Mouse (Mus musculus) embryo, embryonic 10 days (tissue): ENCODE data around the gene Pitpnm2.
A peak's percentile ranks its signal among the peaks of the same experiment; 100 is the strongest.

Experiments used
- DNase-seq: peaks from one replicate; pipeline ENCODE4 v3.0.0-alpha.2; 2015; ENCODE audit warnings: low spot score

The Pitpnm2 gene

GRCm38 (mm10) chr5:124093120-124093794, 156.3 kb downstream of the Pitpnm2 start:
- DNase-seq, result no peak

GRCm38 (mm10) chr5:124091951-124092406, 157.6 kb downstream of the Pitpnm2 start:
- DNase-seq, result no peak

GRCm38 (mm10) chr5:124089868-124090267, 159.7 kb downstream of the Pitpnm2 start:
- no peak for DNase-seq

- DNase-seq, result no peak
Measured at GRCm38 (mm10) chr5:124086876-124087275, 162.7 kb downstream of the Pitpnm2 start.

- DNase-seq, result no peak
Measured at GRCm38 (mm10) chr5:124085513-124085912, 164.0 kb downstream of the Pitpnm2 start.

GRCm38 (mm10) chr5:124084588-124085173, 164.9 kb downstream of the Pitpnm2 start:
- DNase-seq, result peak; percentile 90

GRCm38 (mm10) chr5:124083850-124084587, 165.5 kb downstream of the Pitpnm2 start:
- DNase-seq, result no peak

GRCm38 (mm10) chr5:124082941-124083688, 166.4 kb downstream of the Pitpnm2 start:
- DNase-seq, result no peak

GRCm38 (mm10) chr5:124082447-124082846, 167.1 kb downstream of the Pitpnm2 start:
- no peak for DNase-seq

- DNase-seq, result no peak
Measured at GRCm38 (mm10) chr5:124079880-124080279, 169.7 kb downstream of the Pitpnm2 start.

GRCm38 (mm10) chr5:124078794-124079416, 170.7 kb downstream of the Pitpnm2 start:
- no peak for DNase-seq

- no peak for DNase-seq
Measured at GRCm38 (mm10) chr5:124077856-124078460, 171.6 kb downstream of the Pitpnm2 start.

GRCm38 (mm10) chr5:124077241-124077640, 172.3 kb downstream of the Pitpnm2 start:
- no peak for DNase-seq

- no peak for DNase-seq
Measured at GRCm38 (mm10) chr5:124076559-124076958, 173.0 kb downstream of the Pitpnm2 start.

- no peak for DNase-seq
Measured at GRCm38 (mm10) chr5:124075716-124076115, 173.8 kb downstream of the Pitpnm2 start.

GRCm38 (mm10) chr5:124074845-124075307, 174.7 kb downstream of the Pitpnm2 start:
- peak; percentile 23 for DNase-seq

- DNase-seq, result peak; percentile 66
Measured at GRCm38 (mm10) chr5:124073682-124074081, 175.9 kb downstream of the Pitpnm2 start.

GRCm38 (mm10) chr5:124069657-124070056, 179.9 kb downstream of the Pitpnm2 start:
- DNase-seq, result no peak
